Mouse (Mus musculus): Measurements from ENCODE around the gene Mfap5.
"Not testable (repeated sequence)": the region's sequence is repeated elsewhere in the genome, so short reads cannot be mapped to it uniquely, and the experiment has no call there.

Gene Mfap5

DNA sequence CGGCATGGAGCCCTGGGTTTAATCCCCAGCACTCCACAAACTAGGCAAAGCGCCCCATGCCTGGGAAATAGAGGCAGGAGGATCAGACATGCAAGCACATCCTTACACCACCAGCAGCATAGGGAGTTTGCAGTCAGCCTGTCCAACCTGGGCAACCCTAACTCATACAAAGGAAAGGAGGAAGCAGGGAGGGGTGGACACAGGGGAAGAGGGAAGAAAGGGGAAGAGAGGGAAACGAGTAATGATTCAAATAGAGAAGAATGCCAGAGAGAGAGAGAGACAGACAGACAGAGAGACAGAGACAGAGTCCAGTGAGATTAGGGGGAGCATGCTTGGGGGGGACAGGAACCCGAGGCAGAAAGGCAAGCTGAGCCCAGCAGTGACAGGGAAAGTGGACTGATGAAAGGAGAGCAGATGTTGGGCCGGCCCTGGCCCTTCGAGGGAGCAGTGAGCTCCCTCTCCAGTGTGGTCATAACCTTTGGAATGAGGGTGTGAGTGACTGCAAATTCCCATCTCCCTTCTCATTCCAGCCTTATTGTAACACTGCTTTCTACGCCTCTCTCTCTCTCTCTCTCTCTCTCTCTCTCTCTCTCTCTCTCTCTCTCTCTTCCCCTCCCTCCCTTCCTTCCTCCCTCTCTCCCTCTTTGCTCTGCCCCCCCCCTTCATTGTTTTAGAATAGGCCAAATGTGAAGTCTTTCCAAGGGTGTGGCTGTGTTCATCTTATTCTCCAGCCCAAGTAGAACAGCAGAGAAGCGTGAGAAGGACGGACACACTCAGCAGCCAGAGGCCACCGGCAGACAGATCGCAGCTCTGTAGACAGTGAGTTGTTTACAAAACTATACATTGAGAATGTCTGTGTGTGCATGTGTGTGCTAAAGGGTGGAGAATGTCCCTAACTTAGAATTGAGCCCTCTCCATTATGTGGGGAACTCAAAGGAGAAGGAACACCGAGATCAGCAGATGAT is 7.6 kb downstream of the Mfap5 start:
- no peak for DNase-seq (ENCODE audit: low spot score)

DNA sequence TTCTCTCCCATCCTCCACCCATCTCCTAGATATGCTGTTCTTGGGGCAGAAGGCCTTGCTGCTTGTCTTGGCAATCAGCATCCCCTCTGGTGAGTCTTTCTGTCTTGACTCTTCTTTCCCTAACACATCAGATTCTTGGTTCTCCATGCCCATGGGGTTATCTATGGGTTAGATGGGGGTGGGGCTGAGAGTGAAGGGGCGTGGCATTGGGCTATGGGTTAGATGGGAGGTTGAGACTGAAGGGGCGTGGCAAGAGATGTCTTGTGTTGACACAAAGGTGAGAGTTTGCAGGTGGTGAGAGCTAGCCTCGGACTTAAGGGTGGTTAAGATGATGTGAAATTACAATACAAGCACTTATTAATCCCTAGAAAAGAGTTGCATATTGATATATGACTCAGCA is 8.7 kb downstream of the Mfap5 start:
- no peak for DNase-seq (ENCODE audit: low spot score)

DNA sequence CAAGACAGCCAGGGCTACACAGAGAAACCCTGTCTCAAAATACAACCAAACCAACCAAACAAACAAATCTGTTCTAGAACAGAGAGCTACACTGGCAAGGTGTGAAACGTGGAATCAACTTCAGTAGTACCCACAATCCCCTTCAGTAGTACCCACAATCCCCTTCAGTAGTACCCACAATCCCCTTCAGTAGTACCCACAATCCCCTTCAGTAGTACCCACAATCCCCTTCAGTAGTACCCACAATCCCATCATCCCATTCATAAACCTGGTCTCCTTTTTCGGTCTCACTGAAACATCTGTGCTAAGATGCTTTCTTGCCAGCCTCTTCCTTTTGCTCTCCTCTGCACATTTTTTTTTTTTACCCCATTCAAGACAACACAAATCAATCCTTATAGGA is 10.1 kb downstream of the Mfap5 start:
- DNase-seq (ENCODE audit: low spot score) = not testable (repeated sequence)

DNA sequence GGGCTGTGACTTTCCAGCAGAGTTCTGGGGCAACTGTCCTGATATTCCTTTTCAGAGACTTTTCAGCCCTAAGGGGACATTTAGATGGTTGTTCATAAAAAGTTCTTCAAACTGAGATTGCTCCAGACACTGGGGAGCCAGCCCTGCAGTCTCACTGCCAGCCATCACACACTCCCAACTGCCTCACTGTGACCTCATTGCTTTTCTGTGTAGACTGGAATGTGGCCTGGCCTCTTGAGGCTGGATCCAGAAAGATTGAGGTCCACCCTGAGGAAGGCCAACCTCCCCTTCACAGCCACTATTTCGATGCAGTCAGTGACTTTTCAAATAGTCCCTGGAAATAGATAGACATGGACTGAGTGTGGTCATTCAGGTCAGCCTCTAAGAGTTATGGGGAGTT is 12.0 kb downstream of the Mfap5 start:
- DNase-seq (ENCODE audit: low spot score) = no peak

DNA sequence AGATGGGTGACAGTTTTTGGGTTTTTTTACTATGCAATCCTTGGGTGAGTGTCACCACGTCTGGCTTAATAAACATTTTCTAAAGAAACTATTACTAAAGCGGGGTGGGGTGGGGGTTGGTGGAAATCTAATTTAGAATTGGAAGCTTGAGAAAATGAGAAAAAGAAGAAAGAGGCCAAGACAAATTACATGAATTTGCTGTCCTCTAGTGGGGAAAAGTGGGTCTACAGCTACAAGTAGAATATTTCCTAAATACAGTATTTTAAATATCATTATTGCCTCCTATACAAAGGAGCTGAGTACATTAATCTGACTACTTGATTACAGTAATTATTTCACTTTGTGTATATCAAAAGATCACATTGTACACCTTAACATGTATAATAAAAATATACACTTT is 13.7 kb downstream of the Mfap5 start:
- no peak for DNase-seq (ENCODE audit: low spot score)

DNA sequence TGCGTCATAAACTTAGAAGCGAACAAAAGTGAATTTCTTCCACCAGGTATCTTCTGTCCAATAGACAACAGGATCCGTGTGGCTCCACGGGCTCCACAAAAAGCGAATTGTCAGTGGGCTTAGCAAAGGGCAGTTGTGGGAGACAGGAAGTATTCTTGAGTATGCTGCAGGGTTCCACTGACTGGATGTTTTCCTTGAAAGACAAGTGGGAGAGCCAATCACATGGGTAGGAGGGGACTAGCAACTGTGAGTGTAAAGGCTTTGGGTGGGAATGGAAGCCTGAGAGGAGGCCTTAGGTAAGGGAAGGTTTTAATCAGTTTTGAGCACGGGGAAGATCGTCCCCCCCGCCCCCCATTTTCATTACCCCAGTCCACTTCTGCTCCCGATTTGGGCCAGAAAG is 16.9 kb downstream of the Mfap5 start:
- no peak for DNase-seq (ENCODE audit: low spot score)

DNA sequence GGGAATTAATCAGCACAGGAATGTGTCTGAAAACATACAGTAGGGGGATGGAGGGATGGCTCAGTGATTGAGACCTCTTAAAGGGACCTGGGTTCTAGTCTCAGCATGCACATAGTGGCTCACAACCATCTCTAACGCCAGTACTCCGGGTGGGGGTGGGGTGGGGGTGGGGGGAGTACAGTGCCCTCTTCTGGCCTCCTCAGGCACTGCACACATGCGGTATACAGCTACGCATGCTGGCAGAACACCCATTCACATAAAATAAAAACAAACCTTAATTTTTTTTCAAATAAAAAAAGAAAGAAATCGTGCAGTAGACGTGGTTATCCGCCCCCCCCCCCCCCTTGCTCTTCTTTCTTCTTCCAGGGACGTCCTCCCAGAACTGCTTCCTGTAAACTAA is 17.6 kb downstream of the Mfap5 start:
- no peak for DNase-seq (ENCODE audit: low spot score)

DNA sequence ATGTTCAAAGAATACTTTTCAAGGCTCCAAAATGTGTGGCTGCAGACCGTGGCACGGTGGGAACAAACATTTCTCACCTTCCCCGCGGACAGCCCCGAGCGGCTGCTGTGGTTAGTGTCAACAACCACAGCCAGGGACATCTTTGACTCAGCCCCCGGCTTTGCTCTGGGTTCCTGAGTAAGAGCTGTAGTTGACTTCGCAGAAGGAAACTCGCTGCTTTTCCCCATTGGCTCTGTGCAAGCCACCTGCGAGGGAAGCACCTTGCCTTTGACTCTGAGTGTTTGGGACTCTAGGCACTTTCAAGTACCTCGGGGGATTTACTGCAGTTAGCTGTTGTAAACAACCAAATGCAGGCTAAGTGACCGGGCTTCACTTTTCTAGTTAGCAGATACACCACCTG is 22.0 kb downstream of the Mfap5 start:
- DNase-seq (ENCODE audit: low spot score) = no peak

DNA sequence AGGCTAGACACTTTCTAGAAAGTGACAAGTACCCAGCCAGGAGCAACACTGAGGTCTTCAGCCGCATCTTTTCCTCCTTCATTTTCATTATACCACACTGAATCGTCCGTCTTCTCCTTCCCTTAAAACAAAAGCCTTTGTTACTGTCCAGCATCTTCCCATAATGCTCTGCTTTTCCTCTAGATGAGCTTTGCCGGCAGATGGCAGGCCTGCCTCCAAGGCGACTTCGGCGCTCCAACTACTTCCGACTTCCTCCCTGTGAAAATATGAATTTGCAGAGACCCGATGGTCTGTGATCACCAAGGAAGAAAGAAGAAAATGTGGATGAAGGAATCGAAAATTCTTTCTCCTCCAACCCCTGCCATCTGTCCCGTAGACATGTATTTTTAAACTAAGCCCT is 22.5 kb downstream of the Mfap5 start:
- DNase-seq (ENCODE audit: low spot score) = no peak

DNA sequence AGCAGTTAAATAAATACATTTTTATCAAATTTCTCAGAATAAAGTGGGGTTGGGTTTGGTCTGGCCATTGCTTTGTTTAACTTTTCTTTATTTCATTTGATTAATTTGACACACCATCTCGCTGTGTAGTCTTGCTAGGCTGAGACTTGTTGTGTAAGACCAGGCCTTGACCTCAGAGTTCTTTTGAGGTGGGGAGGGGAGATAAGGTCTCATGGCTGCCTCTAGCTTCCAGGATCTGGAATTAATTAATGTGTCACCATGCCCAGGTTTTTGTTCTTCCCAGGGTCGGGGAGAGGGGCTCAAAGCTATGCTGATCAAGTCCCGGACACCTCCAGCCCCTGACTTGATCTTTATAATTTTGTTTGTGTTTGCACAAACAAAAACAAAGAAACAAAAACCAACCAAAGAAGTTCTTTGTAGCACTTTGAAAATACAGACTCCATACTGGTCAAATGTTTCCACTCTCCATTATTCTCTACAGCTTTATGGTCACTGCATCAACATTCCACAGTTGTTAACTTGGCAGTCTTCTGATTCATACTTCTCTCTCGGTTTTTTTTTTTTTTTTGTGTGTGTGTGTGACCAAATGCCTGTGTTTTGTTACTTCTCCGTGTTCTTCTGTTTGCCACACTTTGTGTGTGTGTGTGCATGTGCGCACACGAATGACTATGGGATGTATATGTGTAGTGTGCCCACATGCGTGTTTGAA is 26.0 kb downstream of the Mfap5 start:
- no peak for DNase-seq (ENCODE audit: low spot score)

DNA sequence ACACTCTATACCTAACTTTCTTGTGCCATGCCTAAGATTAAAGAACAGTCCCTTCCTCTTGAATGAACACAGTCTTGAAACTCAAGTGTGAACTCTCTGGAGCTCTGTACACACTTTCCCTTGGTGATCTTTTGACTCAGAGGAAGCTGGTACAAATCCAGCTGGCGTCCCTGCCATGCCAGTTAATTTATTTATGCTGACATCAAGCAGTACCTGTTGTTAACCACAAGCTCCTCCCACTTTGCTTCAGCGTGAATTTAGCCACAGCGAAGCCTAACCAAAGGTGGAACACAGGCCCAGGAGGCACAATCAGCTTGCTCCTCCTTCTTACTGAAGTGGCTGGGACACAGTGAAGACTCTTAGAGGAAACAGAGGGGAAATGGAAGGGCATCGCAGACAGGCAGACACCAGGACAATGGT is 27.2 kb downstream of the Mfap5 start:
- DNase-seq (ENCODE audit: low spot score) = no peak

DNA sequence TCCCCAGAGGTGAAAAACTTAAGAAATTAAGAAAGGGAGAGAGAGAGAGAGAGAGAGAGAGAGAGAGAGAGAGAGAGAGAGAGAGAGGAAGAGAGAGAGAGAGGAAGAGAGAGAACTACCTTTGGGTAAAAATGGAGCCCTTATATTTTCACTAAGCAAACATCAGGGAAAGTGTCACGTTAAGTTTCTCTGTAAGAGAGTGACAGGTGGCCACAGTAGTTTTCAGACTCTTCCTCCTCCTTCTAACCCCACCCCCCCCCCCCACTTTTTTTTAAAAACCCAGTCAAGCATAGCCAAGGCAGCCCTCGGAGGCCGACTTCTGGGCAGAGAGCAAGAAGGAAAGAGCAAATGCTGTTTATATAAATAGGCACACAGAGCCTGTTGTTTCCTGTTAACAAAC is 28.4 kb downstream of the Mfap5 start:
- DNase-seq (ENCODE audit: low spot score) = no peak

DNA sequence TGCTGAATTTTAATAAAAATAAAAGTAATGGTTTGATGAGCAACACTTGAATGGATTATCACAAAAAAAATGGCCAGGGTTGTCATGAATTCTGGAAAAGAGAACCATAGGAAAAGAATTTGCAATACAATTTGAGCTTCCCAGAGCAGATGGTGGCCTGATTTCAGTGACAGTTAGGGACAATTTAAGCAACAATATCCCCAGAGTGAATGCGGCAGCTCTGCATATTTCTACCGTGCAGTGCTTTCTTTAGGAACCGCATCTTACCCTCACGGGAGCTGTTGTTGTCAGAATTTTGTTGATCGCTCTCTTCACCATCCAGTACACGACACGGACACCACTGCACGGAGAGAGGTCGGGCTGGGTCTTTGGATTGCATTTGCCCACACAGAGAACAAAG is 33.9 kb downstream of the Mfap5 start:
- no peak for DNase-seq (ENCODE audit: low spot score)

DNA sequence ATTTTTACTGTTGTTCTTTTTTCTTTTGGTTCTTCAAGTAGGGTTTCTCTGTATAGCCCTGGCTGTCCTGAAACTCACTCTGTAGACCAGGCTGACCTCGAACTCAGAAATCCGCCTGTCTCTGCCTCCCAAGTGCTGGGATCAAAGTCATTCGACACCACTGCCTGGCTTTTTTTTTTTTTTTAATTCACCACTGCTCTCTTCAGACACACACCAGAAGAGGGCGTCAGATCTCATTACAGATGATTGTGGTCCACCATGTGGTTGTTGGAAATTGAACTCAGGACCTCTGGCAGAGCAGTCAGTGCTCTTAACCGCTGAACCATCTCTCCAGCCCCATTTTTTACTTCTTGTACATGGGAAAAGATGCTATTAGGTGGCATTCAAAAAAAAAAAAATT is 36.8 kb downstream of the Mfap5 start:
- not testable (repeated sequence) for DNase-seq (ENCODE audit: low spot score)

DNA sequence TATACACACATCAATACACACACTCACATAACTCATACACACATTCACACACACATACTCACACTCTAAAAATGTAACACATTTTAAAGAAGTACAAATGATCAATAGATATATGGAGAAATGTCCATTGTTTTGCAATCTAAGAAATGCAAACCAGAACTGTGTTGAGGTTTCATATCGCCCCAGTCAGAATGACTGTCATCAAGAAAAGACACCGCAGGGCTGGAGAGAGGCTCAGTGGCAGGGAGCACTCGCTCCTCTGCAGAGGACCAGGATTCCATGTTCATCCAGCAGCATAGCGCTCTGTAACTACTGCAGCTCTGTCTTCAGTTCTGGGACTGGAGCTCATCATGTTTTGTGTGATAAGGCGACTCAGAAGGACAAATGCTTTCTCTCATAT is 37.9 kb downstream of the Mfap5 start:
- no peak for DNase-seq (ENCODE audit: low spot score)

DNA sequence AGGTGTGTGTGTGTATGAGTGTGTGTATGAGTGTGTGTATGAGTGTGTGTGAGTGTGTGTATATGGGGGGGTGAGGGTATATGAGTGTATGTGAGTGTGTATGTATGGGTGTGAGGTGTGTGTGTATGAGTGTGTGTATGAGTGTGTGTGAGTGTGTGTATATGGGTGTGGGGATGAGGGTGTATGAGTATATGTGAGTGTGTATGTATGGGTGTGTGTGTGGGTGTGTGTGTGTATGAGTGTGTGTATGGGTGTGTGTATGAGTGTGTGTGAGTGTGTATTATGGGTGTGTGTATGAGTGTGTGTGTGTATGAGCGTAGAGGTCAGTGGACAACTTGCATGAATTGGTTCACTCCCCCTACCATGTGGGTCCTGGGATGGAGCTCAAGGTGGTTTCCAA is 39.0 kb downstream of the Mfap5 start:
- DNase-seq (ENCODE audit: low spot score) = no peak

DNA sequence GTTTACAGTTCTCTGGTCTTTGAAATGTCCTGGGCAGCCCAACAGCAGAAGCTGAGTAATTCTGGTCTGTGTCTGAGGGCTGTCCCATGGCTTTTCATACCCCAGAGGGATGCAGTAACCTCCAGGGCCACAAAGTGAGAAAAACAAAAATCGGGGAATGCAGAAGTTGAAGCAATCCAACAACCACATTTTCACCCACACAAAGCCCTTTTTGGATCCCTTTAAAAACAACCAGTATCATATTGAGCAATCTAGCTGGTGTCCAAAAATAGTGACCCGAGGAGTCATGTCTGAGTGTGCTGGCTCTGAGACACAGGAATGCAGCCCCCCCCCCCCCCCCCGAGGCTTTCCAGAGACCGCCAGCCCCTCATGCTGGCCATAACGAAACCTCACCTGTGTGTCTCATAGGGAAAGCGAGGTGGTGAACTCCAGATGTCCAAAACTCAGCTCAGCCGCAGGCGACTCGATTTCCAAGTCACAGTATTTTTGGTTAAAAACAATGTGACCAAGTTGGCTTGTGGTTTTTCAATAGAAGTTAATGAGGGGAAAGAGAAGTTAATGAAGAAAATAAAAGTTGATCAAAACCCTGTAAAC is 39.7 kb downstream of the Mfap5 start:
- DNase-seq (ENCODE audit: low spot score) = no peak

DNA sequence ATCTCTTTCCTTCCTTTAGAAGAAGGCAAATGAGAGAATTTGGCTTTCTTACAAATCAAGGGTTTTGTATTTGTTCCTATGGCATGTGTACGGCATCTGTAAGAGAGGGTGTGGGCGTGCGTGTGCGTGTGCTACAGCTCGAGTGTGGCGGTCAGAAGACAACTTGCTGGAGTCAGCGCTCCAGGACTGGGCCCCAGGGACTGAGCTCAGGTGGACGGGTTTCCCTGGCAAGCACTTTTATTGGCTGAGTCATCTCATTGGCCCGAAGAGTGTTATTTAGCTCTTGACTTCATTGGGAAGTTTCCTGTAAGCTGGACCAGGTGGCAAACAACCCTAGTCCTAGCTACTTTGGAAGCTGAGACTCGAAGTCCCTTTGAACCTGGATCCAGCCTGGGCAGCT is 40.3 kb downstream of the Mfap5 start:
- DNase-seq (ENCODE audit: low spot score) = no peak

DNA sequence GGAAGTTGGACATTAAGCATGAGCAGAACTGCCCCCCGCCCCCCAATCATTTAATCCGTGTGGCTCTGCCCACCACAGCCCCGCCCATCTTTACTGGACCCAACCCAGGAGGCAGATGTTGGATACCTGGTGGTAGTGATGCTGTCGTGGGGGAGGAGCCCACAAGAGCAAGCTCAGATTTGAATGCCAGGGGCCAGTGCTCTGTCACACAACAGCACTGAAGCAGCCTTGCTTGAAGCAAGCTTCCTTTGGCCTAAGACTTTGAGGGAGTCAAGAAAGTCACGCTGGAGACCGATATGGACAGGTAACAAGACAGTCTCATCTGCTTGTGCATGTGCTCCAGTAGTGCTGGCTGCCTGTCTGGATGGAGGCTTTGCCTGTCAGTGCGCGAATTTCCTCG is 48.0 kb downstream of the Mfap5 start, which contains the start of gene Aicda:
Aicda (plus strand) TSS at position 196 of the 400 bp plus-strand sequence.
- DNase-seq (ENCODE audit: low spot score) = no peak

DNA sequence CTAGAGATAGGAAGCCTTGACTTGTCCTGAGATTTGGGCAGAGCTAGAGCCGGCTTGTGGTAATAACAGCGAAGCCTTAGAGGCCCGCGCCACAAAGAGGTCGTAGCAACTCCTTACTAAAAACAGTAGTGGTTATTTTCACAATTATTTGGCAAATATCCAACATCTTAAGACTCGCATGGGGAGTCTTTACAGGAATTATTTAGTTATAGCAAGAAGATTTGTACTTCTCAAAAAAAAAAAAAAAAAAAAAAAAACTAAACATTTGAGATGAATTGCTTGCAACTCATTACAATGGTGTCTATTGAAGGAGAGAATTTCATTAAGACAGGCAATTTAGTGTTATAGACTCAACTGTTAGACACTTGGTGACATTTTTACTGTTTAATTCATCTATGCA is 48.5 kb downstream of the Mfap5 start:
- no peak for DNase-seq (ENCODE audit: low spot score)

DNA sequence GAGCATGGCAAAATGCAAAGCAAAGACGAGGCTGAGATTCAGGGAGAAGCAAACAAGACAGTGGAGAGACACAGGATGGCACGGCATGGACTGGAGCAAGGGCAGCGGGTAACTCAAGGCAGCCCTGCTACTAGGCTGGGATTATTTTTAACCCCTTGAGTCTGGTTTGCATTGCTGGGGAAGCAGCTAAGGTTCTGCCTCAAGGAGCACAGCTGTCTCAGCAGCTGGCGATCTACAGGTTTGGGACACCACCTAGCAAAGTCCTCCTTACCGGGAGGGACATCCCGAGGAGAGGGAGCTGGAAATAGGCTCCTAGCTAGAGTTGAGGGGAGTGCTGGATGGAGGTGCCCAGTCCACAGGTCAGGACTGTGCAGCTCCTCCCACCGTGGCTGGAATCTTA is 49.6 kb downstream of the Mfap5 start:
- no peak for DNase-seq (ENCODE audit: low spot score)

DNA sequence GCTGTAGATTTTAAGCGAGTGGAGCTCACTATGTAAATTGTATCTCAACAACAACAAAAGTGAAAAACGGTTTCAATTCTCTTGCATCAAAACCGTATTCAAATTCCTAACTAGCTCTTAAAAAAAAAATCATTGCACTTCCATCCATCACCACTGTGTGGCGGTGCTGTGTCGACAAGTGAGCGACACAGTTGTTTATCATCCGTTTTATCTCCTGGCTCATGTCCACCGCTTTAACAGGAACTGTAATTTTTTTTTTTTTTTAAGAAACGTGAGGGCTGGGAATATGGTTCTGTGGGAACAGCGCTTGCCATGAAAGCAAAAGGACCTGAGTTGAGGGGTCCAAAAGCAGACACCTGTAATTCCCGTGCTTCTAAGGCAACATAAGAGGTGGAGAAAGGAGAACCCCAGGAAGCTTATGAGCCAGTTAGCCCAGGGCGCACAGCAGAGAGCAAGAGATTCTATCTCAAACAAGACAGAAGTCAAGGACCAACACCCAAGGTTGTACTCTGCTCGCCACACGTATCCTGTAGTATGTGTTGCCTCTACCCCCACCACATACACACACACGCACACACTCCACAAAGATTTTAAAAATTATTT is 51.4 kb downstream of the Mfap5 start:
- DNase-seq (ENCODE audit: low spot score) = peak; percentile 85

DNA sequence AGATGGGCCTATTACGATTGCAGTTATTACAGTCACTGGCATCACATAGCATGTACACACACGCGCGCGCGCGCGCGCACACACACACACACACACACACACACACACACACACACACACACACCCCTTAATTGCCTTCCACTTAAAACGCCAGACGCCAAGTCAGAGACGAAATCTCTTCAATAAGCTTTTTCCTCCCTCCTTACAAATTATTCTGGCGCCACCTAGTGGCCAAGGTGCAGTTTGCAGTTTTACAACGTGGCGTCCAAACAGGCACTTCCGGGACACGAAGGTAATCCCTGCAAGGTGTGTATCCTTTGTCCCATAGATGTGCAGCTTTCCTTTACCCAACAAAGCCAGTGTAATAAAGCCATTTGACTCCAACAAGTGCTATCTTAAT is 54.8 kb downstream of the Mfap5 start:
- peak; percentile 44 for DNase-seq (ENCODE audit: low spot score)

Data from layer of hippocampus, adult 9-10 months (tissue).